Mouse (Mus musculus): Measurements from ENCODE around the gene Zfp62. TPM values are rescaled to one million over a fixed set of nuclear protein-coding genes. Genes with fewer than 3 reads are reported as not detected.

Zfp62 gene
- polyA plus RNA-seq, 1 experiment from 2014 or later = 8.8 TPM

- H3K4me3 ChIP-seq (ENCODE audit: low read depth, low read length) = no peak overlapping the region
These were observed 37.2 kb downstream of the Zfp62 start for GRCm38 (mm10) chr11:49240310-49240709.

GRCm38 (mm10) chr11:49240874-49241273, 37.8 kb downstream of the Zfp62 start:
- Histone ChIP-seq H3K4me2 (ENCODE audit: low read depth, low read length) (no peak overlapping the region; the same call in 1 of the 2 replicates), H3K36me3 (replicated peaks; ENCODE audit: insufficient read depth, low read length) (no peaks in the 10 kb centered on the region), H3K4me3 (ENCODE audit: low read depth, low read length) (no peak overlapping the region), H3K4me1 (ENCODE audit: insufficient read depth) (peaks cover 34% of the 10 kb centered on the region), H3K9ac (replicated peaks) (no peak overlapping the region), H3K27me3 (ENCODE audit: insufficient read depth, low read length) (no peaks in the 10 kb centered on the region), H3K27ac (ENCODE audit: low read depth) (0 out of 2 replicates have a peak overlapping the region, but pooled peaks have one; percentile 36), H3K9me3 (ENCODE audit: low read length) (no peaks in the 10 kb centered on the region)
- ATAC-seq (no peak), DNase-seq (no peak)
- TF ChIP-seq EP300 (IDR thresholded peaks at IDR 0.05; ENCODE audit: low read depth) (no peak), CTCF (IDR thresholded peaks at IDR 0.05; ENCODE audit: low read depth) (peak; percentile 41)
- WGBS (ENCODE audit: insufficient replicate concordance) = 54% methylated on average over 4 of the region's 4 CpGs

More at GRCm38 (mm10) chr11:49240310-49240709, 37.2 kb downstream of the Zfp62 start:
- peaks cover 29% of the 10 kb centered on the region for H3K4me1 ChIP-seq (ENCODE audit: insufficient read depth)
- H3K27me3 ChIP-seq (ENCODE audit: insufficient read depth, low read length) = no peaks in the 10 kb centered on the region
- H3K27ac ChIP-seq (ENCODE audit: low read depth) = no peak overlapping the region
- DNase-seq (no peak), ATAC-seq (no peak)
- H3K4me2 ChIP-seq (ENCODE audit: low read depth, low read length) = no peak overlapping the region
- TF ChIP-seq EP300 (IDR thresholded peaks at IDR 0.05; ENCODE audit: low read depth) (no peak), CTCF (IDR thresholded peaks at IDR 0.05; ENCODE audit: low read depth) (no peak)
- no peaks in the 10 kb centered on the region for H3K36me3 ChIP-seq (replicated peaks; ENCODE audit: insufficient read depth, low read length)
- no peaks in the 10 kb centered on the region for H3K9me3 ChIP-seq (ENCODE audit: low read length)
- H3K9ac ChIP-seq (replicated peaks) = no peak overlapping the region
- 63% methylated on average over 1 of the region's 1 CpGs for WGBS (ENCODE audit: insufficient replicate concordance)

GRCm38 (mm10) chr11:49241471-49241870, 38.4 kb downstream of the Zfp62 start:
- Histone ChIP-seq H3K9ac (replicated peaks) (no peak overlapping the region), H3K9me3 (ENCODE audit: low read length) (no peaks in the 10 kb centered on the region), H3K4me3 (ENCODE audit: low read depth, low read length) (no peak overlapping the region), H3K4me1 (ENCODE audit: insufficient read depth) (peaks cover 40% of the 10 kb centered on the region), H3K27me3 (ENCODE audit: insufficient read depth, low read length) (no peaks in the 10 kb centered on the region), H3K4me2 (ENCODE audit: low read depth, low read length) (no peak overlapping the region), H3K36me3 (replicated peaks; ENCODE audit: insufficient read depth, low read length) (no peaks in the 10 kb centered on the region), H3K27ac (ENCODE audit: low read depth) (0 out of 2 replicates have a peak overlapping the region, but pooled peaks have one; percentile 36)
- DNase-seq (no peak), ATAC-seq (no peak)
- WGBS (ENCODE audit: insufficient replicate concordance) = 11% methylated on average over 1 of the region's 1 CpGs
- TF ChIP-seq EP300 (IDR thresholded peaks at IDR 0.05; ENCODE audit: low read depth) (no peak; the same call in 1 of the 2 replicates), CTCF (IDR thresholded peaks at IDR 0.05; ENCODE audit: low read depth) (no peak)

GRCm38 (mm10) chr11:49242944-49243626, 40.0 kb downstream of the Zfp62 start:
- TF ChIP-seq CTCF (IDR thresholded peaks at IDR 0.05; ENCODE audit: low read depth) (no peak), EP300 (IDR thresholded peaks at IDR 0.05; ENCODE audit: low read depth) (no peak)
- Histone ChIP-seq H3K9me3 (ENCODE audit: low read length) (no peaks in the 10 kb centered on the region), H3K4me1 (ENCODE audit: insufficient read depth) (peaks cover 48% of the 10 kb centered on the region), H3K4me3 (ENCODE audit: low read depth, low read length) (peak overlapping the region; percentile 73), H3K27ac (ENCODE audit: low read depth) (peak overlapping the region; percentile 98), H3K9ac (replicated peaks) (peak overlapping the region; percentile 71), H3K36me3 (replicated peaks; ENCODE audit: insufficient read depth, low read length) (no peaks in the 10 kb centered on the region), H3K27me3 (ENCODE audit: insufficient read depth, low read length) (no peaks in the 10 kb centered on the region), H3K4me2 (ENCODE audit: low read depth, low read length) (peak overlapping the region; percentile 95)
- 20% methylated on average over 11 of the region's 11 CpGs for WGBS (ENCODE audit: insufficient replicate concordance)
- ATAC-seq (no peak), DNase-seq (no peak)

GRCm38 (mm10) chr11:49243727-49244594, 40.9 kb downstream of the Zfp62 start, which contains the start of gene Mgat1:
TSS of gene Mgat1 (plus strand) at chr11:49244191.
- Histone ChIP-seq H3K4me1 (ENCODE audit: insufficient read depth) (peaks cover 57% of the 10 kb centered on the region), H3K27ac (ENCODE audit: low read depth) (peak within 1 kb of the TSS; percentile 98), H3K9ac (replicated peaks) (peak within 1 kb of the TSS; percentile 71), H3K4me2 (ENCODE audit: low read depth, low read length) (peak within 1 kb of the TSS; percentile 95), H3K9me3 (ENCODE audit: low read length) (no peaks in the 10 kb centered on the region), H3K36me3 (replicated peaks; ENCODE audit: insufficient read depth, low read length) (no peaks in the 10 kb centered on the region), H3K27me3 (ENCODE audit: insufficient read depth, low read length) (no peaks in the 10 kb centered on the region), H3K4me3 (ENCODE audit: low read depth, low read length) (peak within 1 kb of the TSS; percentile 73)
- TF ChIP-seq EP300 (IDR thresholded peaks at IDR 0.05; ENCODE audit: low read depth) = 0 out of 2 replicates have a peak, but pooled peaks have one; percentile 6
- peak; percentile 62 for TF ChIP-seq CTCF (IDR thresholded peaks at IDR 0.05; ENCODE audit: low read depth)
- WGBS (ENCODE audit: insufficient replicate concordance) = under 1% methylated on average over 58 of the region's 60 CpGs
- ATAC-seq = peak; percentile 88
- DNase-seq = peak; percentile 95

- TF ChIP-seq CTCF (IDR thresholded peaks at IDR 0.05; ENCODE audit: low read depth) (no peak), EP300 (IDR thresholded peaks at IDR 0.05; ENCODE audit: low read depth) (no peak)
- Histone ChIP-seq H3K27ac (ENCODE audit: low read depth) (peak overlapping the region; percentile 98), H3K4me2 (ENCODE audit: low read depth, low read length) (peak overlapping the region; percentile 95), H3K9me3 (ENCODE audit: low read length) (no peaks in the 10 kb centered on the region), H3K9ac (replicated peaks) (peak overlapping the region; percentile 71), H3K27me3 (ENCODE audit: insufficient read depth, low read length) (no peaks in the 10 kb centered on the region), H3K36me3 (replicated peaks; ENCODE audit: insufficient read depth, low read length) (no peaks in the 10 kb centered on the region), H3K4me3 (ENCODE audit: low read depth, low read length) (peak overlapping the region; percentile 73), H3K4me1 (ENCODE audit: insufficient read depth) (peaks cover 63% of the 10 kb centered on the region)
- under 1% methylated on average over 4 of the region's 4 CpGs for WGBS (ENCODE audit: insufficient replicate concordance)
- DNase-seq (no peak), ATAC-seq (no peak)
These were observed 41.5 kb downstream of the Zfp62 start for GRCm38 (mm10) chr11:49244595-49244930.
